Mouse (Mus musculus): ENCODE results near the gene Cracr2a. TPM values are rescaled to one million over a fixed set of nuclear protein-coding genes. Genes with fewer than 3 reads are reported as not detected.

The Cracr2a gene
- polyA plus RNA-seq, 2 experiments, result 1.3 to 1.4 TPM

GRCm38 (mm10) chr6:127641077-127641801 is 80.1 kb downstream of the Cracr2a start:
- DNase-seq (ENCODE audit: low spot score) (no peak), ATAC-seq (ENCODE audit: low FRiP score, low read depth) (no peak)
- no peak for TF ChIP-seq POLR2A (IDR thresholded peaks at IDR 0.05; ENCODE audit: borderline replicate concordance, extremely low read depth, insufficient read depth, insufficient read length)
- H3K9ac ChIP-seq (ENCODE audit: low read depth, low read length, severe bottlenecking), result no peak overlapping the region
- H3K4me2 ChIP-seq (replicated peaks; ENCODE audit: low read depth, low read length, severe bottlenecking), result no peak overlapping the region
- no peaks in the 10 kb centered on the region for H3K36me3 ChIP-seq (ENCODE audit: control insufficient read depth, insufficient read depth, low read length)
- H3K4me3 ChIP-seq (replicated peaks; ENCODE audit: low read length), result no peak overlapping the region
- H3K4me1 ChIP-seq (ENCODE audit: control insufficient read depth, insufficient read depth, low read length), result no peaks in the 10 kb centered on the region
- H3K27ac ChIP-seq (replicated peaks; ENCODE audit: low read depth, low read length), result no peak overlapping the region
- no peaks in the 10 kb centered on the region for H3K9me3 ChIP-seq (ENCODE audit: control insufficient read depth, low read length)
- WGBS, result 61% methylated on average over 8 of the region's 8 CpGs
- H3K27me3 ChIP-seq (ENCODE audit: control insufficient read depth, insufficient read depth, low read length), result no peaks in the 10 kb centered on the region

- ATAC-seq (ENCODE audit: low FRiP score, low read depth), result no peak
- no peak for DNase-seq (ENCODE audit: low spot score)
- WGBS, result 20% methylated on average over 4 of the region's 4 CpGs
- H3K27me3 ChIP-seq (ENCODE audit: control insufficient read depth, insufficient read depth, low read length), result no peaks in the 10 kb centered on the region
- H3K27ac ChIP-seq (replicated peaks; ENCODE audit: low read depth, low read length), result no peak overlapping the region
- no peak overlapping the region for H3K4me2 ChIP-seq (replicated peaks; ENCODE audit: low read depth, low read length, severe bottlenecking)
- H3K9ac ChIP-seq (ENCODE audit: low read depth, low read length, severe bottlenecking), result no peak overlapping the region
- no peak overlapping the region for H3K4me3 ChIP-seq (replicated peaks; ENCODE audit: low read length)
- TF ChIP-seq POLR2A (IDR thresholded peaks at IDR 0.05; ENCODE audit: borderline replicate concordance, extremely low read depth, insufficient read depth, insufficient read length), result no peak
- no peaks in the 10 kb centered on the region for H3K36me3 ChIP-seq (ENCODE audit: control insufficient read depth, insufficient read depth, low read length)
- 0 out of 2 replicates have a peak, but pooled peaks cover 2% of the 10 kb centered on the region for H3K9me3 ChIP-seq (ENCODE audit: control insufficient read depth, low read length)
- H3K4me1 ChIP-seq (ENCODE audit: control insufficient read depth, insufficient read depth, low read length), result no peaks in the 10 kb centered on the region
These were observed 94.8 kb downstream of the Cracr2a start for GRCm38 (mm10) chr6:127655988-127656387.

- no peak for ATAC-seq (ENCODE audit: low FRiP score, low read depth)
- Histone ChIP-seq H3K9ac (ENCODE audit: low read depth, low read length, severe bottlenecking) (no peak overlapping the region), H3K4me1 (ENCODE audit: control insufficient read depth, insufficient read depth, low read length) (no peaks in the 10 kb centered on the region), H3K4me3 (replicated peaks; ENCODE audit: low read length) (no peak overlapping the region), H3K36me3 (ENCODE audit: control insufficient read depth, insufficient read depth, low read length) (no peaks in the 10 kb centered on the region), H3K27me3 (ENCODE audit: control insufficient read depth, insufficient read depth, low read length) (no peaks in the 10 kb centered on the region), H3K4me2 (replicated peaks; ENCODE audit: low read depth, low read length, severe bottlenecking) (no peak overlapping the region), H3K9me3 (ENCODE audit: control insufficient read depth, low read length) (0 out of 2 replicates have a peak, but pooled peaks cover 2% of the 10 kb centered on the region), H3K27ac (replicated peaks; ENCODE audit: low read depth, low read length) (no peak overlapping the region)
- no peak for TF ChIP-seq POLR2A (IDR thresholded peaks at IDR 0.05; ENCODE audit: borderline replicate concordance, extremely low read depth, insufficient read depth, insufficient read length)
- 96% methylated on average over 11 of the region's 11 CpGs for WGBS
- DNase-seq (ENCODE audit: low spot score), result no peak
These were observed 96.0 kb downstream of the Cracr2a start for GRCm38 (mm10) chr6:127657152-127657551.

- DNase-seq (ENCODE audit: low spot score) (no peak), ATAC-seq (ENCODE audit: low FRiP score, low read depth) (no peak)
- Histone ChIP-seq H3K4me3 (replicated peaks; ENCODE audit: low read length) (no peak overlapping the region), H3K27me3 (ENCODE audit: control insufficient read depth, insufficient read depth, low read length) (no peaks in the 10 kb centered on the region), H3K9me3 (ENCODE audit: control insufficient read depth, low read length) (no peaks in the 10 kb centered on the region), H3K9ac (ENCODE audit: low read depth, low read length, severe bottlenecking) (no peak overlapping the region), H3K36me3 (ENCODE audit: control insufficient read depth, insufficient read depth, low read length) (no peaks in the 10 kb centered on the region), H3K27ac (replicated peaks; ENCODE audit: low read depth, low read length) (no peak overlapping the region), H3K4me2 (replicated peaks; ENCODE audit: low read depth, low read length, severe bottlenecking) (no peak overlapping the region), H3K4me1 (ENCODE audit: control insufficient read depth, insufficient read depth, low read length) (0 out of 2 replicates have a peak, but pooled peaks cover 7% of the 10 kb centered on the region)
- 46% methylated on average over 5 of the region's 5 CpGs for WGBS
- TF ChIP-seq POLR2A (IDR thresholded peaks at IDR 0.05; ENCODE audit: borderline replicate concordance, extremely low read depth, insufficient read depth, insufficient read length), result no peak
These were observed 98.3 kb downstream of the Cracr2a start for GRCm38 (mm10) chr6:127659472-127659871.

GRCm38 (mm10) chr6:127659966-127660365 is 98.8 kb downstream of the Cracr2a start:
- Histone ChIP-seq H3K4me2 (replicated peaks; ENCODE audit: low read depth, low read length, severe bottlenecking) (no peak overlapping the region), H3K27me3 (ENCODE audit: control insufficient read depth, insufficient read depth, low read length) (no peaks in the 10 kb centered on the region), H3K9me3 (ENCODE audit: control insufficient read depth, low read length) (no peaks in the 10 kb centered on the region), H3K27ac (replicated peaks; ENCODE audit: low read depth, low read length) (no peak overlapping the region), H3K36me3 (ENCODE audit: control insufficient read depth, insufficient read depth, low read length) (no peaks in the 10 kb centered on the region), H3K4me3 (replicated peaks; ENCODE audit: low read length) (no peak overlapping the region), H3K9ac (ENCODE audit: low read depth, low read length, severe bottlenecking) (no peak overlapping the region), H3K4me1 (ENCODE audit: control insufficient read depth, insufficient read depth, low read length) (peaks cover 7% of the 10 kb centered on the region; the same call in 1 of the 2 replicates)
- ATAC-seq (ENCODE audit: low FRiP score, low read depth), result no peak
- WGBS, result 64% methylated on average over 4 of the region's 4 CpGs
- no peak for DNase-seq (ENCODE audit: low spot score)
- TF ChIP-seq POLR2A (IDR thresholded peaks at IDR 0.05; ENCODE audit: borderline replicate concordance, extremely low read depth, insufficient read depth, insufficient read length), result no peak
